Mouse (Mus musculus) skeletal muscle tissue, adult 2 months (tissue): ENCODE measurements around the gene Olfr1446.

Experiments
- DNase-seq: peaks from one replicate; pipeline ENCODE4 v3.0.0-alpha.2; 2012; ENCODE audit warnings: low read depth, low spot score

The Olfr1446 gene

GRCm38 (mm10) chr19:12893424-12893823 is at the start of gene Olfr1446:
Olfr1446 (minus strand) TSS chr19:12893524.
- DNase-seq: no peak

GRCm38 (mm10) chr19:12930540-12930939 is 37.2 kb upstream of the Olfr1446 start, which contains the start of gene Olfr1449:
Olfr1449 (plus strand) TSS chr19:12930840.
- no peak for DNase-seq

- no peak for DNase-seq
These were observed 31.0 kb upstream of the Olfr1446 start, which contains the start of gene Olfr1448 for GRCm38 (mm10) chr19:12924319-12924718. Olfr1448 (minus strand) TSS chr19:12924419.

- DNase-seq: no peak
These were observed 10.3 kb upstream of the Olfr1446 start, which contains the start of gene Olfr1447 for GRCm38 (mm10) chr19:12903643-12904042. Olfr1447 (minus strand) TSS chr19:12903743.

- no peak for DNase-seq
These were observed 9.8 kb downstream of the Olfr1446 start, which contains the start of gene Olfr1445 for GRCm38 (mm10) chr19:12883555-12883954. Olfr1445 (plus strand) TSS chr19:12883855.

GRCm38 (mm10) chr19:12856983-12857382 is 36.3 kb downstream of the Olfr1446 start, which contains the start of gene Olfr1444:
Olfr1444 (plus strand) TSS chr19:12857283.
- no peak for DNase-seq

GRCm38 (mm10) chr19:12846382-12846781 is 46.9 kb downstream of the Olfr1446 start, which contains the start of gene Gm5244:
Gm5244 (plus strand) TSS chr19:12846682.
- no peak for DNase-seq

GRCm38 (mm10) chr19:12838507-12838906 is 54.8 kb downstream of the Olfr1446 start:
- no peak for DNase-seq
